In genomic region chr4:36131341-36131740, GRCm38 (mm10) we compare ENCODE assay signal across 33 mouse cellular contexts.
"Had no signal": no experiment of that assay in that cellular context is flagged by ENCODE, and none has a peak within 500 bp of the region (broad histone marks: within the 10 kb centered on the region; RNA-seq: fewer than 3 reads in every experiment).

No protein-coding gene starts in this region.

- H3K27ac ChIP-seq: heart, adult 2 months; heart, embryonic 10.5 days; heart, embryonic 13.5 days; heart, embryonic 15.5 days; hindbrain, embryonic 10.5 days; hindbrain, embryonic 12.5 days; hindbrain, embryonic 13.5 days; hindbrain, embryonic 14.5 days; hindbrain, embryonic 15.5 days; hindbrain, postnatal 0 days; intestine, embryonic 15.5 days; kidney, postnatal 0 days; layer of hippocampus, adult 2 months; left cerebral cortex, adult 2 months had no signal

- H3K4me3 ChIP-seq: heart, adult 2 months; heart, embryonic 10.5 days; heart, embryonic 12.5 days; heart, embryonic 13.5 days; heart, embryonic 15.5 days; hindbrain, embryonic 10.5 days; hindbrain, embryonic 12.5 days; hindbrain, embryonic 13.5 days; hindbrain, embryonic 15.5 days; intestine, embryonic 15.5 days; layer of hippocampus, adult 2 months; left cerebral cortex, adult 2 months had no signal

- H3K9me3 ChIP-seq: heart, embryonic 10.5 days; heart, embryonic 13.5 days; heart, embryonic 15.5 days; hindbrain, embryonic 10.5 days; hindbrain, embryonic 12.5 days; hindbrain, embryonic 13.5 days; hindbrain, embryonic 15.5 days; intestine, embryonic 15.5 days had no signal

- H3K27me3 ChIP-seq: heart, embryonic 12.5 days; heart, embryonic 13.5 days; heart, embryonic 15.5 days; hindbrain, embryonic 12.5 days; hindbrain, embryonic 13.5 days; hindbrain, embryonic 15.5 days; intestine, embryonic 15.5 days had no signal

- DNase-seq: heart, adult 2 months; heart, postnatal 10 days; heart, postnatal 14 days; heart, postnatal 36 days; heart, postnatal 4 days; kidney, adult 11 months; kidney, adult 18-20 months; kidney, postnatal 10 days; kidney, postnatal 14 days; kidney, postnatal 25 days; kidney, postnatal 36 days; kidney, postnatal 4 days; layer of hippocampus, adult 9-11 months; layer of hippocampus, postnatal 36 days had no signal

- H3K36me3 ChIP-seq: heart, embryonic 10.5 days; heart, embryonic 12.5 days; heart, embryonic 13.5 days; heart, embryonic 15.5 days; hindbrain, embryonic 10.5 days; hindbrain, embryonic 12.5 days; hindbrain, embryonic 13.5 days; hindbrain, embryonic 15.5 days; intestine, embryonic 15.5 days had no signal

- ATAC-seq: hindbrain, embryonic 16.5 days; hindbrain, postnatal 0 days; inflammation-experienced regulatory T-cells, adult 6 months; intestine, embryonic 15.5 days; intestine, embryonic 16.5 days; intestine, postnatal 0 days had no signal

- H3K4me2 ChIP-seq: heart, embryonic 11.5 days; heart, embryonic 12.5 days; heart, embryonic 13.5 days; heart, embryonic 15.5 days; hindbrain, embryonic 12.5 days; hindbrain, embryonic 13.5 days; hindbrain, embryonic 14.5 days; hindbrain, embryonic 15.5 days; intestine, embryonic 15.5 days had no signal

- H3K9ac ChIP-seq: heart, embryonic 12.5 days; heart, embryonic 13.5 days; heart, embryonic 15.5 days; hindbrain, embryonic 12.5 days; hindbrain, embryonic 13.5 days; hindbrain, embryonic 14.5 days; hindbrain, embryonic 15.5 days; intestine, embryonic 15.5 days had no signal

- H3K4me1 ChIP-seq: heart, embryonic 10.5 days; heart, embryonic 12.5 days; heart, embryonic 13.5 days; heart, embryonic 15.5 days; hindbrain, embryonic 10.5 days; hindbrain, embryonic 12.5 days; hindbrain, embryonic 13.5 days; hindbrain, embryonic 15.5 days; intestine, embryonic 15.5 days had no signal
